Mouse (Mus musculus) c-Kit-positive CD71-positive TER-119-negative erythroid progenitor cells, embryonic 14.5 days (primary cell): ENCODE data around the gene Foxa3.

Experiments used
- DNase-seq: peaks from one replicate; pipeline ENCODE4 v3.0.0-alpha.2; 2013; ENCODE audit warnings: low read depth

Gene Foxa3

DNA sequence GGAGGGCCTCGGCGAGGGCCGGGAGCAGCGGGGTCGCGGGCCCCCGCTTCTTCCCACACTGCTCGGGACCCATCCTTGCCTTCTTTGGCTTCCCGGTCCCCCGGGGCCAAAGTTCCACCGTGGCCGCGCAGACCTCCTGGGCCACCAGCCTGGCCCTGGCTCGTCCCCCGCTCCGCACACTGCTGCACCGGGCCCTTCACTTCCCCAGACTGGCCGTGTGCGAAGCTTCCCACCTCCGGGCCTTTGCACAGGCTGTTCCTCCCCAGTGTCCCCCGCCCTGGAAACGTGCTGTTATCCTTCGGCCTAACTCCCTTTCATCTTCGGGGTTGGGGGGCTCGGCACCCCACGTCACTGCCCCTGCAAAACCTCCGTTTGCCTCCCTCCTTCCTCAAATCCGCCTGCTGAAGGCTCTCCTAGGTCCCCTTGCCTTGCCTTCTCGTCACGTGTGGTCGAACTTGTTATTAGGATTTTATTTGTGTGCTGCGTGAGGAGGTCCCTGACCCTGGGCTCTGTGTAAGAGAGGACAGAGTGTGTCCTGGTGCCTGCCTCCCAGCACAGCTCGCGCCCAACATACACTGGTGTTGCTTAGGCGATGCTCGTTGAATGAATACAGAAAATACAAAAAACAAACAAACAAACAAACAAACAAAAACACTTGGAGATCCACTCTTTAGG, 1.4 kb upstream of the Foxa3 start:
- DNase-seq: no peak

DNA sequence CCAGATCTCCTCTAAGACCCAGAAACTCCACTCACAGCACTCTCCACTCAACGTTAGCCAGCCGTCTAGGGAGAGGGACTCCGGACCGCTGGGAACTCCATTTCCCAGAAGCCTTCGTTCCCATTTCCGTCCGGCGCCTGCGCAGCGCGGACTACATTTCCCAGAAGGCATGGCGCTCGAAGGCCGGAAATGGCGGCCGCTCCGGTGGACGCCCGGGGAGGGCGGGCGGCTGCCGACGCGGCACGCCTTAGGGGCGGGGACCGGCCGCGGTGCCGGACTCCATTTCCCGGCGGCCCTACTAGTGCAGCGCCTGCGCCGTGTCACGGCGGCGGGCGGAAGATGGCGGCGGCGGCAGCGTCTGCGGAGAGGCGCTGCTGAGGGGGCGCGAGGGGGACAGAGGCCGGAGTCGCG, 763 bp upstream of the Foxa3 start, which contains the start of gene Sympk:
Gene Sympk, plus strand, starts transcription at position 282 of the 411 bp plus-strand sequence.
- peak; percentile 92 for DNase-seq

DNA sequence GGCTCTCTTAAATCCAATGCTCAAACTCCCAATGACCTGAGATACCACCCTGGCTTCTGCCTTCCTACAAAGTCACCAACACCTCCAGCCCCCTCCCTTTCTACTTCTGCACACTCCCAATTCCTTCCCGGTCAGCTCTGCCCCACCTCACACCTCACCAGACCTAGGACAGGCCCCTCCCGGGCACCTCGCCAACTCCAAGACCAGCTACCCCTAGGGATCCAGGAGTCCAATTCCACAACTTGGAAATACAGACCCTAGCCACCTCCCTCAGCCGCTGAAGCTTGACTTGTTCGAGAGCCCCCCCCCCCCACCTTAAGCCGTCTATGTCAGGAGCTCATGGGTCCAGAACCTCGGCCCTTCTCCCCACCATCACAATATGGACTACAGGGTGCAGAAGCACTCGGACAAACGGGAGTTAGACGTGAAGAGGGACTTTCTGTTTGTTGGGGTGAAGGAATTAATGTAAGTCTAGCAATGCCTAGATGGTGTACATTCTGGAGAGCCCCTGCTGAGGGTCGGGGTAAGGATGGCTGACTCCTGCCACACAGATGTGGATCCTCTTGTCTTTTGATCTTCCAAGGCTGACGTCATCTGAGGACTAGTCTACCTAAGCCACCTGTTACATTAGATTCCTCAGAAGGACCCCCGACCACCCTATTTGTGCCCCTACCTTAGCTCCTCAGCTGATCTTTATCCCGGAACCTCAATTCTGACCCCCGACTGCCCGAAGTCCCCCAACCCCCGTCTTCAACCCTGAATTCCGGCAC, 964 bp downstream of the Foxa3 start:
- DNase-seq: no peak

DNA sequence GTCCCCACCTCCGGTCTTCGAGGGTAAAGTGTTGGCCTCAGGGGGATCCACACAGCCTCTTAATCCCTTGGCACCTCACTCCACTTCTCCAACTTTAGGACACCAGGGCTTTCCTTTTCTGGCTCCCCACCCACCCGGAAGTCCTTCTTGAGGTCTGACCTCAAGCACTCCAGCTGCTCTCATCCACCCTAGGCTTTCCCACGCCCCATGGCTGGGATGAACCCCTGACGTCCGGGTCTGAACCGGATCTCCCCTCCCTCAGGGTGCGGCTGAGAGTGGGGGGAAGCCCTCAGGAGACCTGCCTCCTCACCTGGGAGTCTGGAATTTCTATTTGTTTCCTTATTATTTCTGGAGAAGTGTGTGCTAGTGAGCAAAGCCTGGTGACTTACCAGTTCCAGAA, 2.3 kb downstream of the Foxa3 start:
- no peak for DNase-seq

DNA sequence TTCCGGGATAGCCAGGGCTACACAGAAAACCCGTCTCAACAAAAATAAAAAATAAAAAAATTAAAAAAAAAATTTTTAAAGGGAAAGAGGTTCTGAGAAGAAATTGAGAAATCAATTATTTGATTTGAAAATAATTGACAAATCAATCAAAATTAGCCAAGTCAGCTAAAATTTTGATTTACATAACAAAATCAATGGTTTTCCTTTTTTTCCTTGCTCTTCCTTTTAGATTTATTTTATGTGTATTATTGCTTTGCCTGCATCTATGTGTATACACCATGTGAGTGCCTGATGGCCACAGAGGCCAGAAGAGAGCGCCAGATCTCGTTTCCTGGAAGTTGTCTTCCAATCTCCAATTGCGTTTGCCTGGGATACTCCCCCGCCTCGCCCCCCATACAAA, 5.4 kb downstream of the Foxa3 start:
- DNase-seq: no peak

DNA sequence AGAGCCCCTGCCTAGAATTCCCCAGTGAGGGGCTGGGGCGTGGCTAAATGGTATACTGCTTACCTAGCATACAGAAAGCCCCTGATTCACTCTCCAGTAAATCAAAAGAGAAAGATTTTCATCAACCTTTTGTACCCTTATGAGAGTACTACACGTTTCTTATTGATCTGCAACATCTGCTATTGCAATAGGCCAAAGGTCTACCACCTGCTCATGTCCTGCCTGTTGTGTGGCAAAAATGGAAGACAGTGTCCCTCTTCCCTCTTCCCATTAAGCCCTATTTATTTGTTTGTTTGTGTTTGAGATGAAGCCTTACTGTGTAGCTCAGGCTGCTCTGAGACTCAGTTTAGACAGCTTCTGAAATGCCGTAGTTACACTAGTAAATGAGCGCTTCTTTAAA, 7.3 kb downstream of the Foxa3 start:
- no peak for DNase-seq

DNA sequence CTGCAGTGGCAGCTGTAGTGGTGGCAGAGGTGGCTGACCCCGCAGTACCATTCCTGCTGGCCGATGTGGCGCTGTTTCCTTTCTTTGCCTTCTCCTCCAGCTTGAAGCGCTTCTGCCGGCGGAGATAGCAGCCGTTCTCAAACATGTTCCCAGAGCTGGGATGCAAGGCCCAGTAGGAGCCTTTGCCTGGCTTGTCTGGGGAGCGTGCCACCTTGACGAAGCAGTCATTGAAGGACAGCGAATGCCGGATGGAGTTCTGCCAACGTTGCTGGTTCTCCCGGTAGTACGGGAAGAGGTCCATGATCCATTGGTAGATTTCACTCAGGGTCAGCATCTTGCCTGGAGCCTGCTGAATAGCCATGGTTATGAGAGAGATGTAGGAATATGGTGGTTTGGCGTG, 8.9 kb downstream of the Foxa3 start:
- DNase-seq: no peak

DNA sequence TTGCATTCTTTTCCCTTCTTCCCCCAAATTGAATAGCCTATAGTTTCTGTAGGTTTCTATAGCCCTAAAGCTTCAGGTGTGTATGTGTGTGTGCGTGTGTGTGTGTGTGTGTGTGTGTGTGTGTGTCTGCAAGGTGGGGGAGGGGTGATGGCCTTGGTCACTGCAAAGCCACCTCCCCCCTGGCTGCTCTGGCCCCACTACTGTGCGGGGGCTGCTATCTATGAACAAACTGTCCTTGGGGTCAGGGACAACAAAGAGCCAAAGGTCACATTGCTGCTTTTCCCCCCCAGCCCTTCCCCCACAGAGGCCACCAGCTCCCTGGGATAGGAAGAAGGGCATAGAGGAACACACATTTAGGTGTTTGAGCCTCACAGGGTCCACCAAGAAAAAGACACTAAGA, 10.5 kb downstream of the Foxa3 start:
- no peak for DNase-seq

DNA sequence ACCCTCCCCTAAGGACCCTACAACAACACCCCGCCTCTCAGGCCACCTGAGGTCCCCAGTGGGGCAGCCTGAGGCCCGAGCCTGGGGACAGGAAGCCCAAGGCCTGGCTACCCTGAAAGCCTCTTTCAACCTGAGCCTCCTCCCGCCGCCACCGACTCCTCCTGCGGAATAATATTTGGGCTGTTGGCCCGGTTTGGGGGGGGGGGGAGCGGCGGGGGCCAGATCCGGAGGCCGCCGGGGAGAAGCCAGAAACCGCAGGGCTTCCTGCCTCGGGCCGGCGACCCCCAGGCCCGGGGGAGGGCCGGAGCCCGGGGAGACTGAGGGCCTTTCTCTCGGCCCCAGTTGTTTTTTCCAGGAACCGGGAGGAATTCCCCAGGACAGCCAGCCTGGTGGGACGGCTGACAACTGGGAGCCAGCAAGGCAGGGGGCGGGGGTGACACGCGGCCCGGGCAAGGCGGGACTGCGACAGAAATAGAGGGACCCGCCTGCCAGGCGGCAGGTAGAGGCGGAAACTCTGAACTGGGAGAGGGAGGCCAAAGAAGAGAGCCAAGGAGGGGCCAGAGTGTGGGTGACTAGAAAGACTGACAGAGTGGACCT, 11.2 kb downstream of the Foxa3 start:
- no peak for DNase-seq

DNA sequence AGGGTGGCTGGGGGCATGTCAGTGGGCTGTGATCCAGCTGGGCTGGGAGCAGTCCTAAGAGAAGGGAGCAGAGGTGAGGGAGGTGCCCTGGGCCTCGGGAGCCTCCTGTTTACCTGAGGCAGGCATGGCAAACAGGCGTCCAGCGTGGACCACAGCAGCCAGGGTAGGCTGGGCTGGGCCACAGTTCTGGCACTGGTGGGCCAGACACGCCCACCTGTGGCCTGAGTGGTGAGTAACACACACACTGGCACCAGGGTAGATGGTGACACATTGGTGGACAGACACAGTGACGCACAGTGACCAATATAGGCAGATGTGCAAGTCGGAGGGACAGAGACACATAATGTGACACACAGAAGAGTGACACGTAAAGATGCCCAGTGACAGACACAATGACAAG, 12.8 kb downstream of the Foxa3 start:
- DNase-seq: no peak

DNA sequence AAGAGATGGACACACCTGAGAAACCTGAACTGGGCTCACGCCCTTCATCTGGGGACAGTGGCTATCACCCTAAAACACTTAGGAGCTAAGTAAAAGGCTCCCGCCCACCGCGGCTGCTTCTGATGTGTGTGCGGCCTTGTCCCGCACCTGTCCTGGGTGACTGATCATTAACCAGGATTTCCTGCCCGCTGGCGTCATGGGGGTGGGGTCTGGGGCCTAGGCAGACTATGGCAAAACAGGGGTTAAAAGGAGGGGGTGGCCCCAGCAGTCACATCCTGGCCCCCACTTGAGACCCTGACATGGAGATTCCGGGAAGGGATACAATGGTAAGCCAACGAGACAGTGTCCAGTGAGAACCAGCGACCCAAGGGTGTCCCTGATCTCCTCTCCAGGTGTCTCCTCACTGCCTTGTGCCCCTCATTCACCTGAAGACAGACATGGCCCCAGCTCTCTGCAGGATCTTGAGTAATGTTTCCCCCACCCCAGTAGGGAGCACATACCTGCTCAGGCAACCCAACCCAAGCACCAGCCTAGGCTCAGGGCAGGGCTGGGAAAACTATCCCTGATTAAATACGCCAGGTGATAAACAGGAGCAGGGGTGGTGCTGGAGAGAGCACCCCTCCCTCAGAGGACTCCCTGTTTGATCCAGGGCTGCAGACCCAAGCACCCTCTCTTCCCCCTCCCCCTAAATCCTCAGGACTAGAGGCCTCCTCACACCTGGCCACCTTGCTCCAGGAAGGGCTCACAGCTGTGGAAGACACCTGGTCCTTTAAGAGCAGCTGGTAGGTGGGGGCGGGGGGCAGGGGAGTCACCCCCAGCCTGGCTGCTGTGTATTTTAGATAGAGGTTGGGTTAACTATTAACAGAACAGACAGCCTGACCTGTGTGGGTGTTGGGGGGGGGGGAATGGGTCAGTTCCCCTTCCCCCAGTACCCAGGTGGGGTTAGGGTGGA, 16.0 kb downstream of the Foxa3 start:
- no peak for DNase-seq

DNA sequence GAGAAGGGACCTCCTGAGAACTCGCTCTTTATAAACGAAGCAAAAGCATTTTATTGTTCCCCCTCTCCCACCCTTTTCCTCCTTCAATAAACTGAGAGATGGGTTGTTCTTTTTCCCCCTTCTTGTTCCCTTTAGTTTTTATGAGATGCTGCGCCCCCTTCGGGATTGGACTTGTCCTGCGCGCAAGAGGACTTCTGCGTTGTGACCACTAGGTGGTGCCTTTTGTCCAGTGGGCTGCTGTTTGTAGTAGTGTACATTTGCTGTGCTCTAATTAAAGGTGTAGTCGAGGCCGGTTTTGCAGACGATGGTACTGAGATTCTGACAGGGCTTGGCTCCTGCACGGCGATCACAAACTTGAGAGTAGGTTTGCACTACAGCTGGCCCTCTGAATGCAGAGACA, 16.9 kb downstream of the Foxa3 start:
- peak; percentile 84 for DNase-seq

DNA sequence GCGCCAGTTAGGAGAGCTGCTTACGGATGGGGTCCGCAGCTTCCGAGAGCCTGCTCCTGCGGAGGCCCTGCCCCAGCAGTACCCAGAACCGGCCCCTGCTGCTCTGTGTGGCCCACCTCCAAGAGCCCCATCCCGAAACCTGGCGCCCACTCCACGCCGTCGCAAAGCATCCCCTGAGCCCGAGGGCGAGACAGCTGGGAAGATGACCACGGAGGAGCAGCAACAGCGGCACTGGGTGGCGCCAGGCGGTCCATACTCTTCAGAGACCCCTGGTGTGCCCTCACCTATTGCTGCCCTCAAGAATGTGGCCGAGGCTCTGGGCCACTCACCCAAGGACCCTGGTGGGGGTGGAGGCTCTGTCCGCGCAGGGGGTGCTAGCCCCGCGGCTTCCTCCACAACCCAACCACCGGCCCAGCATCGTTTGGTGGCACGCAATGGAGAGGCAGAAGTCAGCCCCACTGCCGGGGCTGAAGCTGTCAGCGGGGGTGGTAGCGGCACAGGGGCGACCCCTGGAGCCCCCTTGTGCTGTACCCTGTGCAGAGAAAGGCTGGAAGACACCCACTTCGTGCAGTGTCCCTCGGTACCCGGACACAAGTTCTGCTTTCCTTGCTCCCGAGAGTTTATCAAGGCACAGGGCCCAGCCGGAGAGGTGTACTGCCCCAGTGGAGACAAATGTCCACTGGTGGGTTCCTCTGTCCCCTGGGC, 17.8 kb downstream of the Foxa3 start:
- no peak for DNase-seq

DNA sequence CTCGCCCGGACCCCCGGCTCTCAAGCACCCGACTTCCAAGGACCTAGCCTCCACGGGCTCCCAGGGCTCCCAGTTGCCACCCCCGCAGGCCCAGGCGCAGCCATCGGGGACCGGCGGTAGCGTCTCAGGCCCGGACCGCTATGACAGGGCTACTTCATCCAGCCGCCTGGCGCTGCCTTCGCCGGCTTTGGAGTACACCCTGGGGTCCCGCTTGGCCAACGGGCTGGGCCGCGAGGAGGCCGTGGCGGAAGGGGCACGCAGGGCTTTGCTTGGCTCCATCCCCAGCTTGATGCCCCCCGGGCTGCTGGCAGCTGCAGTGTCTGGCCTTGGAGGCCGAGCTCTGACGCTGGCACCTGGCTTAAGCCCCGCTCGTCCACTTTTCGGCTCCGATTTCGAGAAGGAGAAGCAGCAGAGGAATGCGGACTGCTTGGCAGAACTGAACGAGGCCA, 18.7 kb downstream of the Foxa3 start:
- no peak for DNase-seq

DNA sequence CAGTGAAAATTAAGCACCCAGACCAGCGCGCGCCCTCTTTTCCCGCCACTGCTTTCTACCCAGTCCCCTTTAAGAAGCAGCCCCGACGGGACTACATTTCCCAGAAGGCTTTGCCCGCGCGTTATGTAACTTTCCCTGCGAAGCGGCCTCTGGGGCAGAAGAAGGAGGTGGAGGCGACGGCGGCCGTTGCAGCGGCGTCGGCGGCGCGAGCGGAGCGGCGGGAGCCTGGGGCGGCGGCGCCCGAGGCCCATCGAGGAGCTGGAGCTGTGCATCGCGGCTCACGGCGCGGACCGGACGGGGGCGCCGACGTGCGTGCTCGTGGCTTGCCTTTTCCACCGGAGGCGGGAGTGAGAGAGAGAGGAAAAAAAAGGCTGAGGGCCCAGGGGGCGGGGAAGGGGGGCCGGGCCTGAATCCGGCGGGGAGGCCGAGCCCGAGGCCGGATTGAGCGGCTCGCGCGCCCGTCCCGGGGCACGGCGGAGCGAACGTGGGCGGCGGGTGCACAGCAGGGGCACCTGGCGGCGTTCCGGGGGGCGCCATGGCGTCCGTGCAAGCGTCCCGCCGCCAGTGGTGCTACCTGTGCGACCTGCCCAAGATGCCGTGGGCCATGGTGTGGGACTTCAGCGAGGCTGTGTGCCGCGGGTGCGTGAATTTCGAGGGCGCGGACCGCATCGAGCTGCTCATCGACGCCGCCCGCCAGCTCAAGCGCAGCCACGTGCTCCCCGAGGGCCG, 19.3 kb downstream of the Foxa3 start, which contains the start of gene Irf2bp1:
Gene Irf2bp1, plus strand, starts transcription at position 143 of the 729 bp plus-strand sequence.
- peak; percentile 89 for DNase-seq

DNA sequence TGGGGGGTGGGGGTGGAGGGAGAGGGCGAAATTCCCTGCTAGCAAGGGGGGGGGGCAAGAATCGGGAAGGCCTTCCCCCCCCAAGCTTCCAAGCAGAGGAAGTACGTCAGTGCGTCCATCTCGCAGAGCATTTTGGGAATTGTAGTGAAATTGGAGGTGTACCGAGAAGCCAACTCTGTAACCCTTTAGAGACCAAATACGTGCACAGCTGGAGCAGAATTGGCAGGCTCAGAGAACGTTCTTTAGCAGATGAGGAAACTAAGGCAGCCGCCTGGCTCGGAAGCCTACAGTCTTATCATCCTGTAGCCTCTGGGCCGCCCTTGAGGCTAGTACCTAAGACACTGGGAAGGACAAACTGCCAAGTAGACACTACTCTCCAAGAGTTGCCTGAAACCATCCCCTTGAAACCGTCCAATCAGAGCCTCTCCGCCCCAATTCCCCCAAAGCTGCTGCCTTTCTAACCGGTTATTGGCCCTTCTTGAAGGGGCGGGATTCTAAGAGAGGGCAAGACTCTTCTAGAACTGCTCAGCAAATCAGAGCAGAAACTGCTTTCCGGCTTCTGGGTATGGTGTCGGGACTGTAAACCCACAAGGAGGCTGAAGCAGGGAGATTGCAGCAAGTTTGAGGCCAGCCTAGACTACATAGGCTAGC, 20.4 kb downstream of the Foxa3 start:
- DNase-seq: peak; percentile 85

DNA sequence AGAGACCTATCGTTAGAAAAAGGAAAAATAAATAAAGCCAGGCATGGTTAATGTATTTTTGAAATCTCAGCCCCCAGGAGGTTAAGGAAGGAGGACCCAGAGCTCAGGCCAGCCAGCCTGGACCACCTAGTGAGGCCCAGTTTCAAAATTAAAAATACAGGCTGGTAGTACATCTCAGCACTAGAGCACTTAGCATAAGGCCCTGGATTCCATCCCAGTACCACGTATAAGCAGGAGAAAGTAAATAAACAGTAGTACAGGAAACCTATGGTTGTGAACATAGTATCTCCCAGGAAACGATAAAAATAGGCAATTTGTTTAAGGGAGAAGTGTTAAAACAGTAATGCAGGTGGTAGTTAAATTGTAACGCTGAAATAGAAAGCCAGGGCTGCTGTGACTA, 21.2 kb downstream of the Foxa3 start:
- no peak for DNase-seq

DNA sequence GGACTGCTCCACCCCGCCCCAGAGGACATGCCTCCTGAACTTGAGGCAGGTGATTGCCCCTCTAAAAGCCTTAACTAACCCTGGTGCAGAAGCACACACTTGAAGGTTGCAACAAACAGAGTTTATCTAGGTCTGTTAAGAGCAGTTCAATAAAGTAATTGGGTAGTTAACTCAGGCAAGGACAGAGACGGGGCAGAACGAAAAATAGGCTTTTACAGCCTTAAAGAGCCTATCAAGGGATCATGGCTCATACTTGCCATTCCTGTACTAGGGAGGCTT, 21.6 kb downstream of the Foxa3 start:
- no peak for DNase-seq

DNA sequence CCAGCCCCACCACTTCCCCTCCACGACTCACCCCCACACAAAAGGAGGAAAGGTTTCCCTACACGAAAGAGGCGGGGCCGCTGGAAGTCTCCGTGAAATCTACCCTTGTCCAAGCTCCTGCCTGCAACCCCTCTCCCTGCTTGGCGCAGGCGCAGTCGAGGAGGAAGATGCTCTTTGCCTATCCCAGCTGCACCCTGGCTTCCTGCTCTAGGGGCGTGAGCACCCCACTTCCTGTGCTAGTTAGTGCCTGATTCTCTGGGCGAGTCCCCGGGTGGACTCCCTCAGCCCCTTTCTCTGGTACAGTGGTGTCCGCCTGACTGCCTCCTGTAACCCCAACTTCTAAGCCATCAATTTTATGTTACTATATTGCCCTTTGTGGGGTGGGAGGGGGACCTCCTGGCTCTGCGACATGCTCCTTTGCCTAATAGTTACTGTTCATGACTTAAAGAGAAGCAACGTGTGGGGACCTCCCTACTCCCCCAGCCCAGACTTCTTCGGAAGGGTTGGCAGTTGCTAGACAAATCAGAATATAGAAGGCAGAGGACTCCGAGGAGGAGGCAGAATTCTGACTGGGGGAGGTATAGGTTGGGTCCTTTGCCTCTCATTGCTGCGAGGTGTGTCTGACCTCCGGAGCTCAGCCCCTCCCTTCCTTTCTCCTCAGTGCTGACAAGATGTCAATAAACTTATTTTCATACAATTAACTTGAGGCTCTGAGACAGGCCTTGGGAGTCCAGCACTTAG, 22.1 kb downstream of the Foxa3 start:
- DNase-seq: peak; percentile 67

DNA sequence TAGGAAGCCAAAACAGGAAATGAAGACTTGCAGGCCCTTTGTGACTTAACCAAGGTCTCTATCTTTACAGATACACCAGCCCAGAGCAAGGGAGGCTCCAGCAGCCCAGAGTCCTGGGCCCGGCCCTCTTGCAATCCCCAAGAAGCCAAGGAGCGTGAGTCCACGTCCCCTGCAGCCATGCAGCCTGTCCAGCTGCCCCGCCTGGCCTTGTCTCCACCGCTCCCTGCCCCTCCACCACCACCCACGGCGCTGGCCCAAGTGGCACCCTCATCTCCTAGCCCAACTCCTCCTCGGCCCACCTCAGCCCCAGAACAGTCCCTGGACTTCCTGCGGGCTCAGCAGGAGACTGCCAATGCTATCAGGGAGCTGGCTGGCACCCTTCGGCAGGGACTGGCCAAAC, 22.9 kb downstream of the Foxa3 start:
- no peak for DNase-seq
